Mouse (Mus musculus): ENCODE measurements around the gene 1600002K03Rik.
"Not testable (repeated sequence)": the region's sequence is repeated elsewhere in the genome, so short reads cannot be mapped to it uniquely, and the experiment has no call there.

1600002K03Rik gene

DNA sequence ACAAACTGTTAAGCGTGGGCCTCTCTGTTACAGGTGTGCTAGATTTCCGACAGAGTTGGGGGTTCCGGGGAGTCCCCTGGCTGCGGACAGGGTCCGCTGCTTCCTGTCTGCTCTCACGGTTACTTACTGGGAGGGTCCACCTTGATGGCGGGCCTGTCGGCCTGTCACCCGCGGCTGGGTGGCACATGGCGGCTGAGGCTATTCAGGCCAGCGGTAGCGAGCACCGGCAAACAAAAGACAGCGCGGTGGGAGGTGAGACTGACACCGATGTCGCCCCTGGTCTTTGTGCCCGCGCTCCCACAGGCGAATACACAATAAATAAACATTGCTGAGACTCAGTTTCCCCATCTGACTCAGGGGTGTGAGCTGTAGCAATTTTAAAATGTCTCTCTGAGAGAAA, 17.3 kb downstream of the 1600002K03Rik start:
- DNase-seq, result peak in 1 of 2 experiments; percentile 20

DNA sequence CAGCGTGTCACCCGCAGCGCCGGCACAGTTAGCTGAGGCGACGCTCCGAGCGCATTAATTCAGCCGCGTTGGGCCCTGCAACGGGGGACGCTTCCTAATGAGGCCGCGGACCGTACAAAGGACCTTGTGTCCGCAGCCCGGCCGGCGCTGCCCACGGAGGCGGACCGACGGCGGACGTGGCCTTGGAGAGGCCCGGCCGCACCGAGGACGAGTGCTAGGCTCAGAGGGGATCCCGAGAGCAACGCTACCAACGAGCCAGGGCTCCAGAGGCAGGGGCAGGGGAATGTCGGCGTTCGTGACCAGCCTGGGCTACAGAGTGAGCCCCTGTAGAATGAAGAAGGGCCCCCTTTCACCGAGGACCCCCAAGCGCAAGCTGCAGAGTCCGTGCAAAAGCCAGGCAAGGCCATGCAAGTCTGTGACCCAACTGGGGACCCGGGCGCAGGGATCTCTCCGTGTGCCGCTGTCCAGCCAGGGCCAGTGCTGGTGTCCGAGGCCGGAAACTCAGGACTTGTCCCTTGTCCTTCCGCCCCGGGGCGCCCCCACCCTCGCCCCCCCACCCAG, 17.8 kb downstream of the 1600002K03Rik start:
- peak in 1 of 2 experiments; percentile 40 for DNase-seq

- DNase-seq, result no peak
These were observed 21.2 kb downstream of the 1600002K03Rik start for GRCm38 (mm10) chr10:80193976-80194375.

DNA sequence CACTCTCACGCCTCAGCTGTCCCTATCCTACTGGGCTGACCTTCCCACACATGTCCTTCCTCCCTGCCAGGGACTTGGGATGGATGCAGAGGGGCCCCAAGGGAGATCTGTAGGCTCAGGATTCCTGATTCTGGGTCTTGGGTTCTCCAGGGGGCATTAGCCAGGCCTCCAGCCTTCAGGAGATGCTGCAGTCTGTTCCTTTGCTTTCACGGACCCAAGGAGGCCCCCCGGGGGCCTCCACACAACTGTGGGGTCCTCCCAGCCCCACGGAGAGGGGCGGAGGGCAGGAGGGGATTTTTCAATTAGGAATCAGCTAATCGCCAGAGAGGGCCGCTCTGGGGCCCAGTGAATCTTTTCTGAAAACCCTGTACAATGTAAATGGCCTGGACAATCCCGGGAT, 21.7 kb downstream of the 1600002K03Rik start:
- DNase-seq, result no peak

DNA sequence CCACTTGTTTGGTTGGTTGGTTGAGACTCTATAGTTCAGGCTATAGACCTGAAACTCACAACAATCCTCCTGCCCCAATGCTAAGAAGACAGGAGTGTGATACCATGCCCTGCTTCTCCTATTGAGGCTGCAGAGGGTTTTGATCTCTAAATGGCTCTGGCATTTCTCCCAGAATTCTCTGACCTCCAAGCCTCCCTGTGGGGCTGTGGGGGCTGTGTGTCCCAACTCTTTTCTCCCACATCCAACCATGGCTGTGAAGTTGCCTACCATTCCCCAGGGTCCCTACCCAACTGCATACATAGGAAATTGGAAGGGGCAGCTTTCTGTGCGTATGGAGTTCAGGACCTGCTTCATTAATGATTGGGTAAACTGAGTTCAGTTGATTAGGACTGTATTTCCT, 23.4 kb downstream of the 1600002K03Rik start:
- no peak for DNase-seq

GRCm38 (mm10) chr10:80196778-80197581, 24.2 kb downstream of the 1600002K03Rik start:
- no peak for DNase-seq

DNA sequence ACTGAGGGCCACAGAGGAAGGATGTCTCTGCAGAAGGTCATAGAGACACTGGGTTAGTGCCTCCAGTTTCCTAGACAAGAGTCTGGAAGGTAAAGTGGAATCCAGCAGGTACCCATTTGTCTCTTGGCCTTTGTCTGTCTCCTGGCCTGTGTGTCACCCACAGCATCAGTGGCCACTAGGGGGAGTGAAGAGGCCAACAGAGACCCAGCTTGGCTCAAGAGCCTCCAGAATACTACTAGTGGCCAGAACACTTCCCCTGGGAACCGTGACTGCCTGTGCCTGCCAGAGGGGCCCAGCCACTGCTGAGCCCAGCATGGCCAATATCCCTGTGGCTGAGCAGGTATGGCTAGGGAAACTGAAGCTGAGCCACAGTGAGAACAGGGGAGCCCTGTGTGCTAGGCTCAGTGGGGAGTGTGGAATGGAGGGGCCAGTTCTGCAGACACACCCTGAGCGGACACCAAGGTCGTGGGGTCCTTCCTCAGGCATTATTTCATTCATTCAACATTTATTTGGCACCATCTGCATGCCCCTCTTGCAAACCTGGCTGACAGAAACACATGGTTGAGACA, 26.8 kb downstream of the 1600002K03Rik start:
- peak; percentile 90 to 92 for DNase-seq

- DNase-seq, result no peak
These were observed 27.7 kb downstream of the 1600002K03Rik start for GRCm38 (mm10) chr10:80200485-80200884.

DNA sequence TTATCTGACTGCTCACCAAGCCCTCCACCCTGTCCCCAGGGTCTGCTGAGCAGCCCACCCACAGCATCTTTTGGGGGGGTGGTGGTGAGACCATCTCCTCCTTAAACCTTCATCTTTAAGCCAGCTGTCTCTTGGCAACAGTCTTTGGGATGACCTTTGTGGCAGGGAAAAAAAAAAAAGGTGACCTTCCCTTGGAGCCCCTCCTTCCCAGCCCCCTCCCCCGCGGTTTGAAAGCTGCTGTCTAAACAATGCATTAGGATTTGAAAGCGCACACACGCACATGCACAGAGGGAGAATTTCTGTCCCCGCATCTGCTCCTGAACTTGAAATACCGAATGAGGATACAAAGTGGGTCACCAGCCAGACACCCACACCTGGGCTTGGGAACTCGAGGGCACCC, 31.3 kb downstream of the 1600002K03Rik start:
- DNase-seq, result no peak

GRCm38 (mm10) chr10:80207201-80207600, 34.5 kb downstream of the 1600002K03Rik start:
- DNase-seq, result no peak

- no peak for DNase-seq
These were observed 34.9 kb downstream of the 1600002K03Rik start for GRCm38 (mm10) chr10:80207676-80208075.

DNA sequence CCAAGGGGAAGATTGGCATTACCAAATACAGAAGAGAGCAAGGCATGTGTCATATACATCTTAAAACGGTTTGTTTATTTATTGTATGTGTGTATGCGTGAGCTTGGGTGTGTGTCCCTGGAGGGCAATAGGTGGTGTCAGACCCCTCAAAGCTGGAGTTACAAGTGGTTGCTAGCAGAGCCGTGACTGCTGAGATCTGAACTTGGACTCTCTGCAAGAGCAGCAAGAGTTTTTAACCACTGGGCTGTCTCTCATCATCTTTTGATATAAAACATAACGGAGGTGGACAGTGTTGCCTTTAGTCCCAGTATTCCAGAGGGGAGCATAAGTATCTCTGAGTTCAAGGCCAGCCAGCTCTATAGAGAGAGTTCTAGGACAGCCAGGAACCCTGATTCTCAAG, 35.5 kb downstream of the 1600002K03Rik start:
- no peak for DNase-seq

DNA sequence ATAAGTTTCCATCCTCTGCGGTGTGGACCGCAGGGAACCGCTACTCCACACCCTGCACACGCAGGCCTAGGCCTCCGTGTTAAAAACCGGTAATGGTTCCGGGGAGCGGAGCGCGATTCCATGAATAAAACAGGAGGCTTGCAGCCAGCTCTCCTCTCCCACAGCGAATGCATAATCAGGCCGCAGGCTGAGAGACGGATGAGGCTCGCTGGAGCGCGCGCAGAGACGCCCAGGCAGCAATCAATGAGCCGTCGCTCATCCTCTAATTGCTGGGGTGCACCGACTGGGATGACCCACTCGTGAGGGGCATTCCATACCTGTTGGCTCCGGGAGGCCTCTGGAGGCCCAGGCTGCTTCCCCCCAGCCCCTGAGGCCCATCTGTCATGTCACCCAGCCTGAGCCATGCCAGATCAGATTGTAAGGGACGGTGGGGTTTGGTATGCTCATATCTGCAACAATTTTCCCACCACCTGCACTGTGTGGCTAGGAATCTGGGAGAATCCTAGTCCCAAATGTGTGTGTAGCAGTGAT, 36.2 kb downstream of the 1600002K03Rik start:
- peak; percentile 31 to 45 for DNase-seq

- not testable (repeated sequence) for DNase-seq
These were observed 38.9 kb downstream of the 1600002K03Rik start for GRCm38 (mm10) chr10:80211547-80212103.

- no peak for DNase-seq
These were observed 42.5 kb downstream of the 1600002K03Rik start for GRCm38 (mm10) chr10:80215048-80215772.

- DNase-seq, result no peak
These were observed 47.9 kb downstream of the 1600002K03Rik start for GRCm38 (mm10) chr10:80220676-80221075.

- DNase-seq, result not testable (repeated sequence)
These were observed 50.4 kb downstream of the 1600002K03Rik start for GRCm38 (mm10) chr10:80223137-80223536.

Measured in cerebellum, postnatal 14 days (tissue).